ENCODE assay signal across 8 mouse cellular contexts in the genomic region with DNA sequence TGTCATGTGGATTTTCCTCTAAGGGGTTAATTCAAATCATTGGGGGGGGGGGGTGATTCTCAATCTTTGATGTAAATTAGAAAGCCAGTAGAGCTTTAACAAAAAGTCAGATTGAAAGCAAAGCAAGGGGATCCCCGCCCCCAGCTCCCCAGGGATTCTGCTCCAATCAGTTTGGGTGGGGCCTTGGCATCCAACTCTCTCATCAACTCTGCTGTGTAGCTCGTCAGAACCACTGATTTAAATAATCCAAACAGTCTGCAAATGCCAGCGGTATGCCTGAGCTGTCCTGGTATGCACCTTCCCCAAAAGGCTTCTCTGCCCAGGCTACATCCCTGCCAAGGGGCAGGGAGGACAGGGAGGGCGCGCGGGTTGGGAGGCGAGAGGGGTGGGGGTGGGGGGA. TPM values are rescaled to one million over a fixed set of nuclear protein-coding genes. Genes with fewer than 3 reads are reported as not detected.
DNase-seq lines count a peak whose midpoint lies in the region; ATAC-seq and TF ChIP-seq lines count a peak whose summit lies in the region.
"Had no signal": no experiment of that assay in that cellular context is flagged by ENCODE, and none has a peak within 500 bp of the region (broad histone marks: within the 10 kb centered on the region; RNA-seq: fewer than 3 reads in every experiment).

No protein-coding gene starts in this region.

- 26% methylated on average over 7 of the region's 7 CpGs for WGBS in cerebellum, adult 2 months

- H3K4me3 ChIP-seq in ES-Bruce4 (ENCODE audit: low read depth, low read length), result peak overlapping the region; percentile 38; the same call in 1 of the 2 replicates
- H3K4me3 ChIP-seq in cerebellum, adult 2 months (replicated peaks; ENCODE audit: insufficient read depth, low read depth, low read length), result no peak overlapping the region

- H3K27ac ChIP-seq in ES-Bruce4 (ENCODE audit: insufficient read depth, low read length), result no peak overlapping the region
- H3K27ac ChIP-seq in cerebellum, adult 2 months (ENCODE audit: insufficient read depth, low read length), result no peak overlapping the region
- H3K27ac ChIP-seq: macrophage had no signal

- no peak overlapping the region for H3K9ac ChIP-seq in ES-Bruce4 (ENCODE audit: low read depth, poor library complexity, severe bottlenecking)

- in situ Hi-C loops in Patski (cut with MboI; ENCODE audit: low pct_unique_long_range_greater_than_20kb), result loop anchor here (25.0 kb wide), 1 partner anchor 1136 kb away; a partner anchor contains a TSS

- no peak for TF ChIP-seq POLR2A in ES-Bruce4 (IDR thresholded peaks at IDR 0.05; ENCODE audit: insufficient read depth, low read length)
- no peak for TF ChIP-seq POLR2A in cerebellum, adult 2 months (IDR thresholded peaks at IDR 0.05; ENCODE audit: borderline replicate concordance, insufficient read depth, low read length)

- no peaks in the 10 kb centered on the region for H3K36me3 ChIP-seq in ES-Bruce4 (ENCODE audit: control insufficient read depth, insufficient read depth, low read length, poor library complexity, severe bottlenecking)

- POLR2A ChIA-PET in Patski (lab: Charles Lee), result interaction anchor here (1.2 to 1.4 kb wide), 2 partner anchors 9 to 17 kb away, joined by 3 read pairs; no protein-coding TSS in a partner anchor

- no peaks in the 10 kb centered on the region for H3K9me3 ChIP-seq in ES-Bruce4 (replicated peaks; ENCODE audit: control insufficient read depth, insufficient read depth, low read length, poor library complexity, severe bottlenecking)

- TF ChIP-seq CTCF in ES-Bruce4 (IDR thresholded peaks at IDR 0.05; ENCODE audit: low read depth, low read length) (no peak), Patski (IDR thresholded peaks at IDR 0.05) (no peak)
- no peak for TF ChIP-seq CTCF in cerebellum, adult 2 months (IDR thresholded peaks at IDR 0.05; ENCODE audit: borderline replicate concordance, insufficient read depth, low read depth, low read length)

- H3K27me3 ChIP-seq in ES-Bruce4 (ENCODE audit: control insufficient read depth, insufficient read depth, low read length, poor library complexity, severe bottlenecking) (no peaks in the 10 kb centered on the region), Patski (no peaks in the 10 kb centered on the region)
- H3K27me3 ChIP-seq in cerebellum, adult 2 months (ENCODE audit: control insufficient read depth, insufficient read depth, low read length), result no peaks in the 10 kb centered on the region

- CTCF ChIA-PET in Patski (lab: Charles Lee), result interaction anchor here (1.2 to 2.1 kb wide), 6 partner anchors 10 to 76 kb away, joined by 3 to 11 read pairs (median 4); no protein-coding TSS in a partner anchor

- no peak for TF ChIP-seq EP300 in ES-Bruce4 (IDR thresholded peaks at IDR 0.05; ENCODE audit: insufficient read depth, low read depth, low read length)

- ATAC-seq in Patski, result peak; percentile 86

- H3K4me1 ChIP-seq in ES-Bruce4 (ENCODE audit: control insufficient read depth, insufficient read depth, low read length), result no peaks in the 10 kb centered on the region
- H3K4me1 ChIP-seq in cerebellum, adult 2 months (ENCODE audit: control insufficient read depth, insufficient read depth, low read length), result no peaks in the 10 kb centered on the region; the same call in 1 of the 2 replicates

- no peak for DNase-seq in Patski (ENCODE audit: low read depth, low spot score)
- peak; percentile 67 for DNase-seq in heart, adult 8-10 months (ENCODE audit: low spot score)
- DNase-seq in kidney, postnatal 25 days, result peak; percentile 52 to 60
- no peak for DNase-seq in thymus, postnatal 10 days (ENCODE audit: low spot score in 2 of 2)
- DNase-seq in cerebellum, adult 2 months, result no peak
- no peak for DNase-seq in retina, postnatal 1 day

RNA-seq across cellular contexts. Expression of a gene that starts 33.6 kb away (rescaled TPM):
- polyA plus RNA-seq in ES-Bruce4 (2011; ENCODE audit: insufficient read depth, insufficient read length, low read depth, missing spikeins) (88.9 and 90.0 TPM in 2 replicates), Patski (2021) (100 TPM)
- total RNA-seq in heart, adult 8-10 months (2022), result 10 to 100 TPM; 40.5 to 44.6 (median 42.2) TPM
- polyA plus RNA-seq in cerebellum, adult 2 months (2012; rRNA removed), result 58.7 and 62.1 TPM in 2 replicates

Comparison
In these comparisons a context has a peak if more than half of its experiments do, and no peak if none do; other contexts are left out.
1. DNase-seq: peak in heart, adult 8-10 months (single experiment) and kidney, postnatal 25 days (2 of 2); none in Patski (single experiment), thymus, postnatal 10 days (0 of 2), cerebellum, adult 2 months (0 of 2) and retina, postnatal 1 day (single experiment).